8 mouse cellular contexts compared by ENCODE assay signal in genomic region chr10:75365231-75365633, GRCm38 (mm10). TPM values are rescaled to one million over a fixed set of nuclear protein-coding genes. Genes with fewer than 3 reads are reported as not detected.
A peak's percentile ranks its signal among the peaks of the same experiment; 100 is the strongest.
DNase-seq lines count a peak whose midpoint lies in the region; ATAC-seq and TF ChIP-seq lines count a peak whose summit lies in the region.

No protein-coding gene starts in this region.

- no peak overlapping the region for H3K9ac ChIP-seq in heart, embryonic 14.5 days (ENCODE audit: low read length)
- H3K9ac ChIP-seq in embryonic facial prominence, embryonic 15.5 days, result no peak overlapping the region
- H3K9ac ChIP-seq in liver, postnatal 0 days (replicated peaks), result no peak overlapping the region

- peak overlapping the region; percentile 49 for H3K4me2 ChIP-seq in heart, embryonic 14.5 days (ENCODE audit: low read length)
- no peak overlapping the region; the same call in 1 of the 2 replicates for H3K4me2 ChIP-seq in embryonic facial prominence, embryonic 15.5 days (replicated peaks)
- H3K4me2 ChIP-seq in liver, postnatal 0 days (ENCODE audit: low read depth, low read length), result peak overlapping the region; percentile 44

- H3K9me3 ChIP-seq in heart, embryonic 14.5 days (ENCODE audit: control insufficient read depth, low read length), result no peaks in the 10 kb centered on the region
- no peaks in the 10 kb centered on the region for H3K9me3 ChIP-seq in embryonic facial prominence, embryonic 15.5 days (replicated peaks)
- H3K9me3 ChIP-seq in liver, postnatal 0 days (ENCODE audit: low read length), result no peaks in the 10 kb centered on the region

- H3K4me3 ChIP-seq in heart, embryonic 14.5 days (ENCODE audit: control insufficient read depth in 1 of 2, insufficient read depth in 1 of 2, low read depth in 1 of 2, low read length in 2 of 2), result peak overlapping the region; percentile 24 to 30; a peak in 3 of 4 replicates
- peak overlapping the region; percentile 22 for H3K4me3 ChIP-seq in embryonic facial prominence, embryonic 15.5 days (replicated peaks)
- 0 out of 2 replicates have a peak overlapping the region, but pooled peaks have one; percentile 15 for H3K4me3 ChIP-seq in liver, postnatal 0 days (ENCODE audit: low read depth, low read length)

- H3K27me3 ChIP-seq in heart, embryonic 14.5 days (ENCODE audit: control insufficient read depth, insufficient read depth, low read length), result no peaks in the 10 kb centered on the region
- H3K27me3 ChIP-seq in embryonic facial prominence, embryonic 15.5 days, result no peaks in the 10 kb centered on the region
- H3K27me3 ChIP-seq in liver, postnatal 0 days (ENCODE audit: insufficient read depth, low read length), result no peaks in the 10 kb centered on the region

- ATAC-seq in heart, embryonic 14.5 days (ENCODE audit: insufficient number of reproducible peaks, insufficient read depth, low FRiP score, low read depth), result no peak
- ATAC-seq in CD4-positive, CD25-positive, alpha-beta regulatory T cell, adult 4 months, result peak; percentile 96
- ATAC-seq in embryonic facial prominence, embryonic 15.5 days (ENCODE audit: insufficient number of reproducible peaks, low FRiP score, low TSS enrichment, low read depth), result no peak
- ATAC-seq in liver, postnatal 0 days, result no peak

- no peak for DNase-seq in heart, postnatal 4 days
- no peak for DNase-seq in liver, postnatal 0 days
- peak; percentile 18 for DNase-seq in thymus, postnatal 4 days
- DNase-seq in right cerebral cortex, postnatal 14 days, result no peak
- no peak for DNase-seq in spleen, postnatal 14 days (ENCODE audit: low spot score in 2 of 2)

- WGBS in heart, embryonic 14.5 days, result 52% methylated on average over 6 of the region's 6 CpGs
- 37% methylated on average over 6 of the region's 6 CpGs for WGBS in embryonic facial prominence, embryonic 15.5 days
- 42% methylated on average over 6 of the region's 6 CpGs for WGBS in liver, postnatal 0 days (ENCODE audit: insufficient replicate concordance)

- TF ChIP-seq EP300 in liver, postnatal 0 days (IDR thresholded peaks at IDR 0.05; ENCODE audit: low read depth), result no peak

- H3K27ac ChIP-seq in heart, embryonic 14.5 days (replicated peaks in 1 of 2; ENCODE audit: control insufficient read depth in 1 of 2, insufficient read depth in 1 of 2, low read depth in 2 of 2, low read length in 2 of 2), result peak overlapping the region; percentile 90; a peak in 3 of 4 replicates
- H3K27ac ChIP-seq in embryonic facial prominence, embryonic 15.5 days (replicated peaks), result no peak overlapping the region
- H3K27ac ChIP-seq in liver, postnatal 0 days (ENCODE audit: low read depth), result no peak overlapping the region

- no peak for TF ChIP-seq CTCF in liver, postnatal 0 days (IDR thresholded peaks at IDR 0.05; ENCODE audit: low read depth)

- peaks cover 13 to 23% of the 10 kb centered on the region in 2 experiments for H3K4me1 ChIP-seq in heart, embryonic 14.5 days (ENCODE audit: control insufficient read depth in 2 of 2, insufficient read depth in 2 of 2, low read length in 2 of 2)
- H3K4me1 ChIP-seq in embryonic facial prominence, embryonic 15.5 days, result 0 out of 2 replicates have a peak, but pooled peaks cover 3% of the 10 kb centered on the region
- no peaks in the 10 kb centered on the region for H3K4me1 ChIP-seq in liver, postnatal 0 days (ENCODE audit: insufficient read depth)

- H3K36me3 ChIP-seq in heart, embryonic 14.5 days (ENCODE audit: control insufficient read depth, insufficient read depth, low read length), result no peaks in the 10 kb centered on the region
- H3K36me3 ChIP-seq in embryonic facial prominence, embryonic 15.5 days, result no peaks in the 10 kb centered on the region
- H3K36me3 ChIP-seq in liver, postnatal 0 days (replicated peaks; ENCODE audit: insufficient read depth, low read length), result no peaks in the 10 kb centered on the region

RNA-seq across cellular contexts. Expression of gene Upb1, which starts 35.7 kb away (rescaled TPM):
- 0.65 and 0.75 TPM in 2 replicates for polyA plus RNA-seq in heart, embryonic 14.5 days (2014; fragmentation: Nextera tagmentation; extraction: Ambion mirVana)
- total RNA-seq in heart, postnatal 4 days (2021), result under 1 TPM; 0.54 to 0.60 TPM
- under 1 TPM in 1 of 2 experiments, not detected in 1; 0.74 TPM for polyA plus RNA-seq in CD4-positive, CD25-positive, alpha-beta regulatory T cell, adult 4 months (2017; shearing (Covaris generic))
- 2.2 and 2.6 TPM in 2 replicates for polyA plus RNA-seq in embryonic facial prominence, embryonic 15.5 days (2015; fragmentation: Nextera tagmentation; extraction: Ambion mirVana)
- polyA plus RNA-seq in liver, postnatal 0 days (2015; fragmentation: Nextera tagmentation; extraction: Ambion mirVana), result 84.2 and 103 TPM in 2 replicates

RNA-seq across cellular contexts. Expression of gene Adora2a, which starts 48.6 kb away (rescaled TPM):
- 4.9 and 6.8 TPM in 2 replicates for polyA plus RNA-seq in heart, embryonic 14.5 days (2014; fragmentation: Nextera tagmentation; extraction: Ambion mirVana)
- 10 to 100 TPM; 17.8 to 18.4 TPM for total RNA-seq in heart, postnatal 4 days (2021)
- polyA plus RNA-seq in CD4-positive, CD25-positive, alpha-beta regulatory T cell, adult 4 months (2017; shearing (Covaris generic)), result 10 to 100 TPM; 16.1 to 36.3 TPM
- polyA plus RNA-seq in embryonic facial prominence, embryonic 15.5 days (2015; fragmentation: Nextera tagmentation; extraction: Ambion mirVana), result 2.1 and 2.4 TPM in 2 replicates
- polyA plus RNA-seq in liver, postnatal 0 days (2015; fragmentation: Nextera tagmentation; extraction: Ambion mirVana), result 1.8 and 1.9 TPM in 2 replicates

Comparison
In these comparisons a context has a peak if more than half of its experiments do, and no peak if none do; other contexts are left out.
1. H3K27ac ChIP-seq: peak in heart, embryonic 14.5 days (2 of 2); none in embryonic facial prominence, embryonic 15.5 days (single experiment) and liver, postnatal 0 days (single experiment).
2. RNA of gene Upb1, which starts 35.7 kb away (polyA plus RNA-seq): 84.2 to 103 TPM in liver, postnatal 0 days; 2.2 to 2.6 TPM in embryonic facial prominence, embryonic 15.5 days, 0.74 TPM in CD4-positive, CD25-positive, alpha-beta regulatory T cell, adult 4 months and 0.65 to 0.75 TPM in heart, embryonic 14.5 days; every median in the first group is over 10 times any median in the second.
3. Peak in every context shown above with its lines, with median percentiles within 50 percentile points of each other: H3K4me3 ChIP-seq.